Mouse (Mus musculus) brain, embryonic 14.5 days (tissue): Measurements from ENCODE around the gene Il4ra.

Source experiments
- CTCF ChIP-seq: fragments of 200-500 bp; IDR thresholded peaks from 2 replicates; pipeline ENCODE4 v1.5.1; 2012; ENCODE audit warnings: inconsistent platforms, mild to moderate bottlenecking, moderate library complexity, borderline replicate concordance; ENCODE audit not compliant: insufficient read depth, insufficient read length; ENCODE audit errors: extremely low read depth
- POLR2A ChIP-seq: fragments of 200-500 bp; IDR thresholded peaks from 2 replicates; pipeline ENCODE4 v1.6.1; 2012; ENCODE audit warnings: mild to moderate bottlenecking, inconsistent platforms, borderline replicate concordance; ENCODE audit not compliant: poor library complexity, insufficient read depth, insufficient read length, severe bottlenecking; ENCODE audit errors: extremely low read depth

DNA sequence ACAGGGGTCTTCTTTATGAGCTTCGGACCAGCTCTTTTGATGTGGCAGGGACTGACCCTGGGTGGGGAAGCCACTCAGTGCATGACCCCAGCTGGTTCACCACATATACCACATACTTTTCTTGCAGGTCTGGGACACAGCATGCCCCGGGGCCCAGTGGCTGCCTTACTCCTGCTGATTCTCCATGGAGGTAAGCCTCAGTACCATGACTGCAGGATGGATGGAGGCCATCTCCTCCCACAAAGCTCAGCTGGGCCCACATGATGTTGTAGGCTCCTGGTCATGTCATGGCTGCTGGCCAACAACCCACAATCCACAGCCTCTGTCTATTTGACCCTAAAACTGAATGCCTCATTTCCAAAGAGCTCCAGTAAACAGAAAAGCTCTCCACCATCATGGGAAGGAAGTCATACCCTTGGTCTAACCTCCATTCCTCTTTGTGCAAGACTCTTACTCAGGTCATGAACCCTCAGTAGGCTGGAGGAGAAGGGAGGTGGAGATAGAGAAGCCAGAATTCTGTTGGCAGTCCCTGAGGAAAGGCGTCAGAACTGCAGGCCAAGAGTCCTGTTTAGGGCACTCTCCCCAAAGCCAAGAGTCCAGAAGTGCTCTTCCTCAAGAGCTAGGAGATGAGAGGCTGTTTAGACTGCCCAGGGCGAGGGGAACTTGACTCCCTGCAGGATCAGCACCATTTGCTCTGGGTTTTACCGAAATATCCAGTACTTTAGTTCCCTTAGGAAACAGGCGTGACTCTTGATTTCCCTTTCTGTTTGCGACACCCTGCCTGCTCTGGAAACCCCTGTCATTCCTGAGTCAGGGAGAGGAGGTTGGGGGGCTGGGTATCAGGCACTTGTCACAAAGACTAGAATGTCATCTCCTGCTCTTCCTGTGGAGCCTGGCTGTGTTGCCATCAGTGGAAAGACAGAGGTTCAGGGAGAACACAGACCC is 71.1 kb downstream of the Il4ra start:
- TF ChIP-seq CTCF (no peak), POLR2A (no peak)
